23 mouse cellular contexts compared by ENCODE assay signal in the genomic region with DNA sequence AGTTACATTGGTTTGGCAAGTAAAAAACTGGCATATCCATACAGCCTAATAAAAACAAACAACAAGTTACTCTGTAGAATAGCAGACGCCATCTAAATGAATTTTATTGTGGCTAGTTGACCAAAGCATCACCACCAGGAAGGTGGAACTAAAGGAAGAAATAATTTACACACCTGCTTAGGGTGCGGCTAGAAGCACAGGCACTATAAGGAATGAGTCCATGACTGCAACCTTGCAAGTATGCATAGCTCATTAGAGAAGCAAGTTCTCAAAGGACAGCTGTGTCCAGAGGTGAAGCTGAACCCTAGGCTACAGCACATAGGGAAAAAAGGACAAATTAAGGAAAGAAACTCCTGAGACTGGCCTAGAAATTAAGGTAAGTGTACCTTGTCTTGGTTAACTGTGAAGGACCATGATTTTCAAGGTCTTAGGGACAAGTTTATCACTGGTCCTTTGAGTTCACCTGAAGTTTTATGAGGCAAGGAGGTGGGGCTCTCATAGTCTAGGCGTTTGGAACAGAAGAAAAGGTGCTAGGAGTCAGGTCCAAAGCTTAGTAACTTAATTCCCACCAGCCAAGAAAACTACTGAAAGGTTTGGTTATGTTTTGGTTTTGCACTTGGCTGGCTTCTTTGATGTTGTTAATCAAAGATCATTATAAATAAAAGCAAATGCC. TPM values are rescaled to one million over a fixed set of nuclear protein-coding genes. Genes with fewer than 3 reads are reported as not detected.
A peak's percentile ranks its signal among the peaks of the same experiment; 100 is the strongest.
DNase-seq lines count a peak whose midpoint lies in the region; ATAC-seq and TF ChIP-seq lines count a peak whose summit lies in the region.
"Had no signal": no experiment of that assay in that cellular context is flagged by ENCODE, and none has a peak within 500 bp of the region (broad histone marks: within the 10 kb centered on the region; RNA-seq: fewer than 3 reads in every experiment).

No protein-coding gene starts in this region.

- H3K4me3 ChIP-seq in intestine, embryonic 15.5 days (replicated peaks): no peak overlapping the region
- no peak overlapping the region for H3K4me3 ChIP-seq in intestine, embryonic 16.5 days (ENCODE audit: low read length)
- no peak overlapping the region for H3K4me3 ChIP-seq in stomach, postnatal 0 days (ENCODE audit: low read depth, low read length)
- H3K4me3 ChIP-seq in gastrocnemius, adult 2 months: no peak overlapping the region
- H3K4me3 ChIP-seq: embryonic facial prominence, embryonic 13.5 days; embryonic facial prominence, embryonic 15.5 days; forebrain, embryonic 13.5 days; forebrain, embryonic 15.5 days had no signal

- no peak overlapping the region for H3K27ac ChIP-seq in intestine, embryonic 15.5 days
- H3K27ac ChIP-seq in intestine, embryonic 16.5 days (ENCODE audit: low read length): peak overlapping the region; percentile 61; the same call in 1 of the 2 replicates
- 0 out of 2 replicates have a peak overlapping the region, but pooled peaks have one; percentile 30 for H3K27ac ChIP-seq in stomach, postnatal 0 days (replicated peaks)
- H3K27ac ChIP-seq in gastrocnemius, adult 2 months: no peak overlapping the region
- H3K27ac ChIP-seq: embryonic facial prominence, embryonic 13.5 days; embryonic facial prominence, embryonic 15.5 days; forebrain, embryonic 13.5 days; forebrain, embryonic 15.5 days had no signal

- no peak for TF ChIP-seq CTCF in stomach, postnatal 0 days (IDR thresholded peaks at IDR 0.05; ENCODE audit: low read depth)
- TF ChIP-seq CTCF in gastrocnemius, adult 2 months (IDR thresholded peaks at IDR 0.05): no peak

- no peaks in the 10 kb centered on the region for H3K9me3 ChIP-seq in intestine, embryonic 15.5 days
- H3K9me3 ChIP-seq in intestine, embryonic 16.5 days (ENCODE audit: control insufficient read depth, low read length): no peaks in the 10 kb centered on the region
- H3K9me3 ChIP-seq in stomach, postnatal 0 days (ENCODE audit: control insufficient read depth, low read length): no peaks in the 10 kb centered on the region
- H3K9me3 ChIP-seq: embryonic facial prominence, embryonic 13.5 days; embryonic facial prominence, embryonic 15.5 days; forebrain, embryonic 13.5 days; forebrain, embryonic 15.5 days had no signal

- intact Hi-C loops in gastrocnemius, adult 2 months (cut with DNase I): no loop called here

- no peak for TF ChIP-seq EP300 in stomach, postnatal 0 days (optimal IDR thresholded peaks at IDR 0.05)

- peak; percentile 74 for DNase-seq in large intestine, adult 2 months (ENCODE audit: low read depth, low spot score)
- no peak for DNase-seq in stomach, postnatal 0 days (ENCODE audit: low spot score)
- no peak for DNase-seq in gastrocnemius, adult 2 months
- DNase-seq in layer of hippocampus, postnatal 10 days (ENCODE audit: low spot score in 2 of 2): no peak
- DNase-seq in Muller cell, postnatal 12 days (ENCODE audit: inconsistent ontology term): no peak
- DNase-seq: adrenal gland, adult 8-10 months; adrenal gland, postnatal 14 days; adrenal gland, postnatal 36 days; cerebellum, adult 11-12 months; cerebellum, adult 2 months; cerebellum, adult 9-10 months; cerebellum, postnatal 10 days; cerebellum, postnatal 36 days; embryo, embryonic 11 days; forebrain, postnatal 0 days had no signal

- no peak overlapping the region for H3K9ac ChIP-seq in intestine, embryonic 15.5 days
- no peak overlapping the region for H3K9ac ChIP-seq in intestine, embryonic 16.5 days (ENCODE audit: low read depth, low read length)
- no peak overlapping the region for H3K9ac ChIP-seq in stomach, postnatal 0 days (ENCODE audit: low read length)
- H3K9ac ChIP-seq: embryonic facial prominence, embryonic 13.5 days; embryonic facial prominence, embryonic 15.5 days; forebrain, embryonic 13.5 days; forebrain, embryonic 15.5 days; forebrain, postnatal 0 days had no signal

- H3K4me2 ChIP-seq in intestine, embryonic 15.5 days (replicated peaks): no peak overlapping the region
- no peak overlapping the region for H3K4me2 ChIP-seq in intestine, embryonic 16.5 days (ENCODE audit: low read depth, low read length)
- no peak overlapping the region for H3K4me2 ChIP-seq in stomach, postnatal 0 days (replicated peaks; ENCODE audit: low read depth)
- H3K4me2 ChIP-seq: embryonic facial prominence, embryonic 13.5 days; embryonic facial prominence, embryonic 15.5 days; forebrain, embryonic 13.5 days; forebrain, embryonic 15.5 days had no signal

- H3K4me1 ChIP-seq in intestine, embryonic 15.5 days (replicated peaks): peaks cover under 1% of the 10 kb centered on the region; the same call in 1 of the 2 replicates
- H3K4me1 ChIP-seq in intestine, embryonic 16.5 days (ENCODE audit: control insufficient read depth, insufficient read depth, low read length): peaks cover 12% of the 10 kb centered on the region
- H3K4me1 ChIP-seq in stomach, postnatal 0 days (replicated peaks; ENCODE audit: control insufficient read depth, insufficient read depth): no peaks in the 10 kb centered on the region
- H3K4me1 ChIP-seq: embryonic facial prominence, embryonic 15.5 days; forebrain, embryonic 15.5 days had no signal

- peak; percentile 81 for ATAC-seq in intestine, embryonic 15.5 days
- ATAC-seq in intestine, embryonic 16.5 days: peak; percentile 84
- ATAC-seq in stomach, postnatal 0 days (ENCODE audit: low FRiP score, low TSS enrichment): no peak
- ATAC-seq: activated CD4-positive, CD25-positive, alpha-beta regulatory T cell, adult 4 months; forebrain, embryonic 13.5 days; forebrain, embryonic 15.5 days; forebrain, postnatal 0 days; Patski had no signal

- 55% methylated on average over 3 of the region's 3 CpGs for WGBS in intestine, embryonic 15.5 days
- 66% methylated on average over 3 of the region's 3 CpGs for WGBS in intestine, embryonic 16.5 days
- 22% methylated on average over 3 of the region's 3 CpGs for WGBS in large intestine, adult 2 months
- 67% methylated on average over 3 of the region's 3 CpGs for WGBS in stomach, postnatal 0 days

- H3K27me3 ChIP-seq in intestine, embryonic 15.5 days (replicated peaks): no peaks in the 10 kb centered on the region
- H3K27me3 ChIP-seq in intestine, embryonic 16.5 days (replicated peaks; ENCODE audit: control insufficient read depth, insufficient read depth, low read length): no peaks in the 10 kb centered on the region
- no peaks in the 10 kb centered on the region for H3K27me3 ChIP-seq in stomach, postnatal 0 days (ENCODE audit: control insufficient read depth, insufficient read depth, low read length)
- H3K27me3 ChIP-seq: embryonic facial prominence, embryonic 13.5 days; embryonic facial prominence, embryonic 15.5 days; forebrain, embryonic 13.5 days; forebrain, embryonic 15.5 days; Patski had no signal

- no peaks in the 10 kb centered on the region for H3K36me3 ChIP-seq in intestine, embryonic 15.5 days
- no peaks in the 10 kb centered on the region for H3K36me3 ChIP-seq in intestine, embryonic 16.5 days (ENCODE audit: control insufficient read depth, insufficient read depth, low read length)
- H3K36me3 ChIP-seq in stomach, postnatal 0 days (ENCODE audit: control insufficient read depth, insufficient read depth, low read length): no peaks in the 10 kb centered on the region
- H3K36me3 ChIP-seq: embryonic facial prominence, embryonic 13.5 days; embryonic facial prominence, embryonic 15.5 days; forebrain, embryonic 15.5 days had no signal

RNA-seq across cellular contexts. Expression of a gene that starts 25.7 kb away (rescaled TPM):
- 33.8 and 35.8 TPM in 2 replicates for polyA plus RNA-seq in intestine, embryonic 15.5 days (2015; fragmentation: Nextera tagmentation; extraction: Ambion mirVana)
- polyA plus RNA-seq in intestine, embryonic 16.5 days (2015; fragmentation: Nextera tagmentation; extraction: Ambion mirVana): 25.7 and 25.8 TPM in 2 replicates
- polyA plus RNA-seq in large intestine, adult 2 months (2012; rRNA removed): 15.1 and 37.7 TPM in 2 replicates
- polyA plus RNA-seq in stomach, postnatal 0 days (2015; fragmentation: Nextera tagmentation; extraction: Ambion mirVana): 23.8 and 25.3 TPM in 2 replicates
- 10 to 100 TPM; 12.0 to 12.1 TPM for total RNA-seq in gastrocnemius, adult 2 months (2021)
- 10 to 100 TPM; 49.9 to 50.3 TPM for total RNA-seq in layer of hippocampus, postnatal 10 days (2021)

Comparison
In these comparisons a context has a peak if more than half of its experiments do, and no peak if none do; other contexts are left out.
1. H3K27ac ChIP-seq: peak in intestine, embryonic 16.5 days (single experiment) and stomach, postnatal 0 days (single experiment); none in intestine, embryonic 15.5 days (single experiment) and gastrocnemius, adult 2 months (single experiment).